Mouse (Mus musculus): Measurements from ENCODE around the gene Gm45015.
"Not testable (repeated sequence)": the region's sequence is repeated elsewhere in the genome, so short reads cannot be mapped to it uniquely, and the experiment has no call there.

The Gm45015 gene

GRCm38 (mm10) chrX:73336740-73337139 lies at the start of gene Gm45015:
Gene Gm45015 (minus strand): TSS chrX:73336840.
- DNase-seq (ENCODE audit: low spot score in 2 of 2), result no peak

DNA sequence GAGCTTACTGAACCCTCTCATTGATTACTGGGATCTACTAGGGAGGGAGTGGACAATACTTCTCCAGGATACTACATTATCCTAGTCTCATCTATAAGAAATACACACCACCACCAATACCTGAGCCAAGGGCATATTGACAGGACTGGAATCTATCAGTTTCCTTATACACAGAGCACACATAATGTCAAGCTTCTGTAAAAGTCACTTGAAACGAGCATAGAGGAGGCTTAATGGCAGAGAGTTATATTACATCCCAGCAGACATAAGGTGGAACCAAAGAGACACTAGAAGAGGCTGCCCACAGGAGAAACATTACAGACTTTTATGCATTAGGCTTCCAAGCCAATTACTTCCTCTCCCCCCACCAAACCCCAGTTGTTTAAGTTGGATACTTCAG lies 48.3 kb upstream of the Gm45015 start:
- DNase-seq (ENCODE audit: low spot score in 2 of 2), result no peak

DNA sequence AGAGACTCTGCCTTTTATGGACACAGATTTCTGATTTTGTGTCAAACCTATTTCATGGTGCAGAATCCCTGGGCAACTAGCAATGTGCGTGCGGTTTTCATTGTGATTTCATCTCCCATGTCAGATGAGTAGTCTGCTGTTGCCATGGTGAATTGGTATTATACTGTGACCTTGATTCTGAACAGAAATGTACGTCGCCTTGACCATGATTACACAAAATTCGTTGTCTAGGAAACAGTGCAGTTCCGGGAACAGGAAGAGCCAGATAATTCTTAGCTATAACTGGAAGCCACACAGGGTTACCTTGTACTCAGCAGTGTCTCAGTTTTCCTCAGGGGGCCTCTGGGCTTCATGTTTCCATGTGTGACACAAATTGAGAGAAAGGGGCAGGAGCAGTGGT lies 47.8 kb upstream of the Gm45015 start:
- no peak for DNase-seq (ENCODE audit: low spot score in 2 of 2)

- no peak for DNase-seq (ENCODE audit: low spot score in 2 of 2)
These were observed 26.7 kb upstream of the Gm45015 start for GRCm38 (mm10) chrX:73363291-73363690.

DNA sequence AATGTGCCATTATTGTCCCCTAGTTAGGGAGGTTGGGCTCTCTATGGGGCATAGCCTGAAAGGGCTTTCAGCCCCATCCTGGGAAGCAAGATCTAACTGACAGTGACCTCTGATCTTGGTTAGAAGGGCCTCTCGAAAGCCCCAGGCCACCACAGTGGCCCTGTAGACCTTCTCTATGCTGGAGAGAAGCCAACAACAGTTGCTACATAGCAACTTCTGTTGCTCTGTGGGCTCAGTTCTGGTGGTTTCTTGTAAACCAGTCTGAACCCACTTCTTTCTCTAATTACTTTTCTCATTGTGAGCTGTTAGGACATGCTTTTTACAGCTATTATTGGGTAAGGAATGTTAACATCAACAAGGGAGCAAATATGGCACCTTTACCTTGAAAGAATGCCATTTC lies 20.1 kb upstream of the Gm45015 start:
- DNase-seq (ENCODE audit: low spot score in 2 of 2), result no peak

GRCm38 (mm10) chrX:73356163-73356562 lies 19.5 kb upstream of the Gm45015 start:
- DNase-seq (ENCODE audit: low spot score in 2 of 2), result no peak

DNA sequence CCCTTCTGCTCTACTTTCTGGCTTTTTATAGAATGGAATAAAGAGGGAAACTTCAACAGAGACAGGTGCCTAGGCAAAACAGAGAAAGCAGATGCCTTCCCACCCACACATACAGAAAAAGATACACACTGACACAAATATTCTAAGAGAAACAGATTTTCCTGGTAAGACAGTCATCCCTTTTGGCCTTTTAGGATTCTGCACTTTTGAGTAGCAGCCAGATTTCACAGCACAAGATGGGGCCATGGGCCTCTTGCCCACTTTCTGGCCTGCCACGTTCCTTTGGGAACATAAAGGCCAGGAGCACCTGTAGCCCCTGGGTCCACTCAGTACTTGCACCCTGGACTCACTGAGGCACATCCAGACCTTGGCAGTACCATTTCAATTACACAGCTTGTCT lies 7.7 kb upstream of the Gm45015 start:
- DNase-seq (ENCODE audit: low spot score in 2 of 2), result no peak

GRCm38 (mm10) chrX:73343802-73344201 lies 7.2 kb upstream of the Gm45015 start:
- no peak for DNase-seq (ENCODE audit: low spot score in 2 of 2)

- DNase-seq (ENCODE audit: low spot score in 2 of 2), result no peak
These were observed 6.5 kb upstream of the Gm45015 start for GRCm38 (mm10) chrX:73342941-73343735.

GRCm38 (mm10) chrX:73342483-73342895 lies 5.8 kb upstream of the Gm45015 start, which contains the start of gene Zfp275:
Gene Zfp275 (plus strand): TSS chrX:73342621.
- peak; percentile 33 to 70 for DNase-seq (ENCODE audit: low spot score in 2 of 2)

DNA sequence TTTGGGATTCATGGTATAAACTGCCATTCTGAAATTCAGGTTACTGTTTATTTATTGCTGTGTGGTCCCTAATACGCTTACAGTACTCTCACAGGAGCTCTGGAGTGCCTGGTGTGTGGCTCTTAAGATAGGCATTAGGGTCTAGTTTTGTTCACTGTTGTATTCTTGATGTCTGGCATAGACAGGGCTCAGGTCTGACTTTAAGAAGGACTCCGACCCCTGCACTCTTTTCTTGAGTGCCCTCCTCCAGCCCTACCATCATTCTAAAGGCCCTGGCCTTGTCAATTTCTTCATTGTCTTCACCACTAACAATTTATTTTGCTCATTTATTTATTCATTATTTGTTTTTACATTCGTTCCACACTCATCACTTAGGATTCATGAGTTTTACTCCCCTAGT lies 5.4 kb upstream of the Gm45015 start:
- DNase-seq (ENCODE audit: low spot score in 2 of 2), result no peak

- no peak for DNase-seq (ENCODE audit: low spot score in 2 of 2)
These were observed 4.8 kb upstream of the Gm45015 start for GRCm38 (mm10) chrX:73341473-73341872.

DNA sequence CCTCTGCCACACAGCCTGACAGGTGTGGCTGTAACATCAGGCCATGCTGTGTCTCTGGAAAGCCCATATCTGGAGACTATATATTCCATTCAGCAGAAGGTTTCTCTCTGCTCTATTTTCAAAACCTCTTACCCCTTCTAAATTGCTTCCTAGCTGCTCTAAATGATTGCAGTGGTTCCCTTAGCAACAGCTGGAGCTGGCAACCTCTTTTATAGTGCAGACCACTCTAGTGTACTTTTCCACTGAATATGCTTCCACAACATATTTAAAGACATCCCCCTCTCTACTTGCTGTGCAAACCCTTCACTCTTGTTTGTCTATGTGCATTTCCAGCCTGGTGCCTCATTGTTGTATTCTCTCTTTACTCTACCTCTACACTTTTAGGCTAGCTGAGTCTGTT lies 3.1 kb downstream of the Gm45015 start:
- DNase-seq (ENCODE audit: low spot score in 2 of 2), result no peak

DNA sequence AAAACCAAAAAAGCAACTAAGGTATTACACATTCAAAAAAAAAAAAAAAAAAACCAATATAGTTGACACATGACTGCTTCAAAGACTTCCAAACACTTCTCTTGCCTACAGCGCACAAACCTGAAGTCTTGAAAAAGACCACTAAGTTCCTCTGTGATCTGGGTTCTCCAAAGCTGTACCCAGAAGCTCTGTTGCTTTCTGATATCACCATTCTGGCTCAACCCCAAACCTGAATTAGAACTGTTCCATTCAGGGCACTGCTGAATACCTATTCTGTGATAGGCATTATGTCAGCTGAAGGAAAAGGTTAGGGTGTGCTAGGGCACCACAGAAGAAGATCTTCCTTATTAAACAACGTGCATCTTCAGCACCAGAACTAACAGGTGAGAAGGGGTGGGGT lies 9.4 kb downstream of the Gm45015 start:
- no peak for DNase-seq (ENCODE audit: low spot score in 2 of 2)

- DNase-seq (ENCODE audit: low spot score in 2 of 2), result no peak
These were observed 15.6 kb downstream of the Gm45015 start for GRCm38 (mm10) chrX:73321029-73321428.

DNA sequence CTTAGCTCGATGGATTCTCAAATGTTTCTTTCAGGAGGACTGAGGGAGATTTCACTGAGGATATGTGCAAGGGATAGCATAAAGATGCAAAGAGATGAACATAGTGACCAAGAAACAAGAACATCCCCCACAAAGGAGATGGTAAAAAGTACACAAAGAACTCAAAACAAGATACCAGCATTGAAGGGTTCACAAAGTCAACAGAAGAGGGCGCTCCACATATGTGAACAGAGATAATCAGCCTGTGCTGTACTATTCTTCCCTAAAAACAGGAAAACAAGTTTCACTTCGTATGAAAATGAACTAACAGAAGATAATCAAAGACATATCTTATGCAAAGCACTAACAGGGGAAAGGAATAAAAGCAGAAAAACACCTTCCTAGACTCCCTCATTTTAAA lies 24.1 kb downstream of the Gm45015 start:
- DNase-seq (ENCODE audit: low spot score in 2 of 2), result no peak

GRCm38 (mm10) chrX:73295745-73296144 lies 40.9 kb downstream of the Gm45015 start:
- DNase-seq (ENCODE audit: low spot score in 2 of 2), result not testable (repeated sequence)

DNA sequence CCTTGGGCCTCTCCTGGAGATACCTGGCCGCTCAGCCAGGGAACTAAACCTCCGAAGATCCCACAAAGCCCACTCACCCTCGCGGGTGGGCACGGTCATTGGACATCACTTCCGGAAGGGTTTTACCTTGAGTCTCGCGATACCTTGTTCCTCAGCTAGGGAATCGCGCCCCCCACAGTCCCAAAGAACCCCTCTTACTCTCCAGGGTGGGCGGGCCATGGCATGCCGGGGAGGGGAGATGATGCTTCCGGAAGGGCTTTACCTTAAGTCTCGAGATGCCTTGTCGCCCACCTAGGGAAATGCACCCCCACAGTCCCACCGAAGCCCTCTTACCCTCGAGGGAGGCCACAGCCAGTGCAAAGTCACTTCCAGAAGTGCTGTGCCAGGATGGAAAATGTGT lies 43.8 kb downstream of the Gm45015 start, which contains the start of the genes Xlr5a and Xlr5c:
Gene Xlr5a (minus strand): TSS at position 101 of the 400 bp plus-strand sequence.
Gene Xlr5c (minus strand): TSS at position 101 of the 400 bp plus-strand sequence.
- not testable (repeated sequence) for DNase-seq (ENCODE audit: low spot score in 2 of 2)
